Mouse (Mus musculus) heart, postnatal 4 days (tissue): ENCODE data around the gene Cdhr2. TPM values are rescaled to one million over a fixed set of nuclear protein-coding genes. Genes with fewer than 3 reads are reported as not detected.

Experiments used
- DNase-seq: peaks from one replicate; pipeline ENCODE4 v3.0.0; 2021
- total RNA-seq, 2 experiments: library from RNA; stranded (reverse); gene quantifications; 2 replicates each; pipeline ENCODE4 v1.2.3; 2021

Gene Cdhr2
- total RNA-seq, 2 experiments from 2014 or later, result not detected

- DNase-seq, result peak; percentile 99
Observed at GRCm38 (mm10) chr13:54693558-54694347, 7.5 kb upstream of the Cdhr2 start, which contains the start of gene Rnf44. TSS of gene Rnf44 (minus strand) at chr13:54693907.

GRCm38 (mm10) chr13:54694348-54695060 is 6.8 kb upstream of the Cdhr2 start:
- peak; percentile 87 for DNase-seq

GRCm38 (mm10) chr13:54695479-54696230 is 5.6 kb upstream of the Cdhr2 start:
- no peak for DNase-seq

GRCm38 (mm10) chr13:54702507-54702906 is 1.2 kb downstream of the Cdhr2 start:
- no peak for DNase-seq

GRCm38 (mm10) chr13:54704890-54705289 is 3.6 kb downstream of the Cdhr2 start:
- DNase-seq, result no peak

- no peak for DNase-seq
Observed at GRCm38 (mm10) chr13:54710866-54711265, 9.6 kb downstream of the Cdhr2 start.

GRCm38 (mm10) chr13:54714393-54714792 is 13.1 kb downstream of the Cdhr2 start:
- no peak for DNase-seq

- DNase-seq, result no peak
Observed at GRCm38 (mm10) chr13:54714996-54715395, 13.7 kb downstream of the Cdhr2 start.

GRCm38 (mm10) chr13:54716916-54717315 is 15.7 kb downstream of the Cdhr2 start:
- DNase-seq, result peak; percentile 47

GRCm38 (mm10) chr13:54723143-54723542 is 21.9 kb downstream of the Cdhr2 start:
- no peak for DNase-seq

GRCm38 (mm10) chr13:54726131-54726530 is 24.9 kb downstream of the Cdhr2 start:
- no peak for DNase-seq

- no peak for DNase-seq
Observed at GRCm38 (mm10) chr13:54736931-54737330, 35.7 kb downstream of the Cdhr2 start.

- peak; percentile 21 for DNase-seq
Observed at GRCm38 (mm10) chr13:54737488-54738212, 36.4 kb downstream of the Cdhr2 start.

- no peak for DNase-seq
Observed at GRCm38 (mm10) chr13:54738213-54738601, 36.9 kb downstream of the Cdhr2 start.

GRCm38 (mm10) chr13:54746110-54746509 is 44.8 kb downstream of the Cdhr2 start:
- DNase-seq, result no peak

GRCm38 (mm10) chr13:54746896-54747295 is 45.6 kb downstream of the Cdhr2 start:
- DNase-seq, result no peak

GRCm38 (mm10) chr13:54748190-54748589 is 46.9 kb downstream of the Cdhr2 start:
- DNase-seq, result no peak

GRCm38 (mm10) chr13:54748721-54749060 is 47.4 kb downstream of the Cdhr2 start:
- DNase-seq, result no peak

GRCm38 (mm10) chr13:54749061-54749863 is 48.0 kb downstream of the Cdhr2 start:
- peak; percentile 52 for DNase-seq

- no peak for DNase-seq
Observed at GRCm38 (mm10) chr13:54749864-54750411, 48.7 kb downstream of the Cdhr2 start, which contains the start of gene Gprin1. TSS of gene Gprin1 (minus strand) at chr13:54749874.

- DNase-seq, result peak; percentile 66
Observed at GRCm38 (mm10) chr13:54750699-54751098, 49.4 kb downstream of the Cdhr2 start.
